Mouse (Mus musculus): ENCODE measurements around the gene Slc35g3.

DNA sequence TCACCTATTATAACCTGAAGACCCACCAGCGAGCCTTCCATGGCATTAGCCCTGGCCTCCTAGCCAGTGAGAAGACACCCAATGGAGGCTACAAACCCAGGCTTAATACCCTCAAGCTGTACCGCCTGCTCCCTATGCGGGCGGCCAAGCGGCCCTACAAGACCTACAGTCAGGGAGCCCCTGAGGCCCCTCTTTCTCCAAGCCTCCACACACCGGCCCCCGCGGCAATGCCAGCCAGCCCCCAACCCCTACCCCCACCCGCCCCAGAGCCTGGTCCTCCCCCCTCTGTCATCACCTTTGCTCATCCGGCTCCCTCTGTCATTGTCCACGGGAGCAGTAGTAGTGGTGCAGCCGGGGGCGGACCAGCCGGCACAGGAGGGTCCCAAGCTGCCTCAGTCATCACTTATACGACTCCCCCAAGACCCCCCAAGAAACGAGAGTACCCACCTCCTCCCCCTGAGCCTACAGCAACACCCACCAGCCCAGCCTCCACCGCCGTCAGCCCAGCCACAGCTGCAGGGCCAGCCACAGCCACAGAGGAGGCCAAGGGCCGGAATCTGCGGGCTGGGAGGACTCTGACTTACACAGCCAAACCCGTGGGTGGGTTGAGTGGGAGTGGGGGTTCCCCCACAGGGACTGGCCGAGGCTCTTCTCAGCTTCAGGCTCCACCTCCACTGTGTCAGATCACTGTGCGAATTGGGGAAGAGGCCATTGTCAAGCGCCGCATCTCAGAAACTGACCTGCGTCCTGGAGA lies 15.9 kb upstream of the Slc35g3 start:
- TF ChIP-seq CTCF (IDR thresholded peaks at IDR 0.05; ENCODE audit: insufficient read depth, low read depth, low read length) (no peak), POLR2A (IDR thresholded peaks at IDR 0.05; ENCODE audit: insufficient read depth, low read depth, low read length) (no peak)
